Mouse (Mus musculus) ES-E14 (cell line): ENCODE data around the gene Kdr. TPM values are rescaled to one million over a fixed set of nuclear protein-coding genes. Genes with fewer than 3 reads are reported as not detected.

Experiments
- DNase-seq: peaks from one replicate; pipeline ENCODE4 v3.0.0-alpha.2; 2013; ENCODE audit warnings: low read depth, low spot score
- H3K27ac ChIP-seq: 2 replicates; pipeline ENCODE4 v1.5.1; 2012; ENCODE audit warnings: low read depth, mild to moderate bottlenecking, low read length, moderate library complexity, mixed read lengths; ENCODE audit not compliant: poor library complexity, insufficient read depth, severe bottlenecking
- H3K36me3 ChIP-seq: 2 replicates; pipeline ENCODE4 v1.6.1; 2012; ENCODE audit warnings: mild to moderate bottlenecking, low read length, moderate library complexity, mixed read lengths; ENCODE audit not compliant: control insufficient read depth, poor library complexity, insufficient read depth, severe bottlenecking
- H3K4me1 ChIP-seq, 2 experiments: fragments of 150-350 bp in 1 of 2; sonication (generic) in 1 of 2; 2 replicates each; pipeline ENCODE4 v1.6.1; 2012; ENCODE audit warnings: low read length in 2 of 2, mild to moderate bottlenecking in 1 of 2, mixed read lengths in 1 of 2; ENCODE audit not compliant: control insufficient read depth in 2 of 2, insufficient read depth in 2 of 2, poor library complexity in 1 of 2
- H3K4me3 ChIP-seq, 2 experiments: fragments of 150-350 bp in 1 of 2; sonication (generic) in 1 of 2; 2 replicates each; pipeline ENCODE4 v1.5.1; 2012; ENCODE audit warnings: low read length in 2 of 2, low read depth in 1 of 2, mild to moderate bottlenecking in 1 of 2, mixed read lengths in 1 of 2; ENCODE audit not compliant: insufficient read depth in 1 of 2, poor library complexity in 1 of 2, severe bottlenecking in 1 of 2
- H3K9ac ChIP-seq: 2 replicates; pipeline ENCODE4 v1.6.1; 2012; ENCODE audit warnings: low read depth, mild to moderate bottlenecking, low read length, mixed read lengths; ENCODE audit not compliant: poor library complexity, insufficient read depth, severe bottlenecking
- H3K9me3 ChIP-seq: fragments of 150-350 bp; sonication (generic); 2 replicates; pipeline ENCODE4 v1.6.1; 2012; ENCODE audit warnings: low read depth, mild to moderate bottlenecking, low read length; ENCODE audit not compliant: control insufficient read depth, insufficient read depth
- CHD2 ChIP-seq: IDR thresholded peaks from 2 replicates; pipeline ENCODE4 v1.6.1; 2014; ENCODE audit warnings: mild to moderate bottlenecking, low read depth, low read length, inconsistent platforms
- HCFC1 ChIP-seq: IDR thresholded peaks from 2 replicates; pipeline ENCODE4 v1.6.1; 2012; ENCODE audit warnings: low read length, inconsistent platforms, borderline replicate concordance; ENCODE audit not compliant: insufficient read depth
- MAFK ChIP-seq: IDR thresholded peaks from 2 replicates; pipeline ENCODE4 v1.6.1; 2014; ENCODE audit warnings: mild to moderate bottlenecking, low read depth, low read length, inconsistent platforms; ENCODE audit not compliant: insufficient read depth
- ZC3H11A ChIP-seq: IDR thresholded peaks from 2 replicates; pipeline ENCODE4 v1.6.1; 2012; ENCODE audit warnings: low read depth, mild to moderate bottlenecking, inconsistent platforms, low read length, borderline replicate concordance
- ZNF384 ChIP-seq: IDR thresholded peaks from 2 replicates; pipeline ENCODE4 v1.6.1; 2012; ENCODE audit warnings: low read depth, low read length, inconsistent platforms
- in situ Hi-C, 2 experiments: fragments of 600-800 bp; cut with MboI; formaldehyde crosslinking; loops; one replicate each; pipeline ENCODE4 v1.15.1; 2025; ENCODE audit warnings: low sequenced_read_pairs in 2 of 2, inconsistent platforms in 1 of 2; ENCODE audit not compliant: unreplicated experiment in 2 of 2
- total RNA-seq: library from RNA; depleted of rRNA; stranded (reverse); fragments of 300-350 nt; gene quantifications from 2 replicates; pipeline ENCODE4 v1.2.3, GENCODE M21; 2012; rRNA removed

Kdr gene
- total RNA-seq, 1 experiment = 4.6 TPM

DNA sequence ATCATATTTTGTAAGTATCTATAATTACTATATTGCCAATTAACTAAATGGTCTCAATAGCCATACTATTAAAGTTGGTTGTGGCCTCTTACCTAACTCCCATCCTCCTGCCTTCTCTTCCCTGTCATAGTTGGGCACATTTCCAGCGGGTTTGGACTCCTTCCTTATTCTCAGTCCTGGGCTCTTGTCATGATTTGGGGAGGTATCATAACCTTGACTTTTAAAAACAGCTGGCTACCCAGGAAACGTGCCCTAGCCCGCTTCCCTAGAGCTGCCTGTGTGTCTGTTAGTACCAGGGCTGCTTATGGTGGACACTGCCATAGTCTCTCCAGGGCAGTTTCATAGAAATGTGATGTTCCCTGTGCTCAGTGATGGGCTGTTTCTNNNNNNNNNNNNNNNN, 82.9 kb downstream of the Kdr start:
- Histone ChIP-seq H3K4me3 (no peak overlapping the region), H3K9ac (no peak overlapping the region), H3K4me1 (0 out of 4 replicates have a peak, but pooled peaks cover 0 to 2% of the 10 kb centered on the region in 2 experiments), H3K36me3 (no peaks in the 10 kb centered on the region), H3K27ac (no peak overlapping the region), H3K9me3 (no peaks in the 10 kb centered on the region)
- no peak for DNase-seq
- in situ Hi-C loops = no loop called here
- TF ChIP-seq CHD2 = no peak
- TF ChIP-seq ZC3H11A = no peak
- TF ChIP-seq ZNF384 = no peak
- TF ChIP-seq MAFK = no peak

DNA sequence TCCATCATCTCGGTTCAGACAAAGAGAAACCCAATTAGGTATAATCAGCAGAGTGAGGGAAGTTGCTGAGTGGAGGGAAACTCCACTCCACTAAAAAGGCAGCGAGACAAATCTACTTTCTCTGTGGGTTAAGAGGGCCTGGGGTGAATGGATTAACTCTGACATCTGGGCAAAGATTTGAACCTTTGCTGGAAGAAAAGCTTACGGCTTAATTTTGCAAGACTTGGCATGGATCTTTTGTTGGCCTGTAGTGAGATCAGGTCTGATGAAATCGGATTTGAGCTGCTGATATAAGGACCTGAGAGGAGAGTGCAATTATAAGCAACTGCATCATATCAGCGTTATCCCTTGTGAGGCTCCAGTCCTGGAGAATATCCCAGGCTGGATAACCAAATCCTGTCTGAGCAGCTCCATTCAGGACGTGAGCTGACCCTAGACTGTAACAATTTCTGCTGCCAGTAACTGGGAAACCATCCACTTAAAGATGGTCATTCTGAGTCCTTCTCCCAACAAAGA, 85.2 kb downstream of the Kdr start:
- DNase-seq = no peak
- Histone ChIP-seq H3K4me1 (0 out of 4 replicates have a peak, but pooled peaks cover 0 to 2% of the 10 kb centered on the region in 2 experiments), H3K27ac (no peak overlapping the region), H3K4me3 (no peak overlapping the region), H3K9me3 (no peaks in the 10 kb centered on the region), H3K36me3 (no peaks in the 10 kb centered on the region), H3K9ac (no peak overlapping the region)
- no peak for TF ChIP-seq ZNF384
- no peak for TF ChIP-seq HCFC1
- TF ChIP-seq ZC3H11A = no peak
- no peak for TF ChIP-seq MAFK
- TF ChIP-seq CHD2 = no peak
- in situ Hi-C loops = no loop called here

Other genes starting within 250 kb of the Kdr start
- 13.7 and 17.3 TPM in 2 replicates for gene Srd5a3, start 161.8 kb upstream of the Kdr start, total RNA-seq
- 104 and 150 TPM in 2 replicates for gene Tmem165, start 205.4 kb upstream of the Kdr start, total RNA-seq